Mouse (Mus musculus): Measurements from ENCODE around the gene Tomm20.
"Not testable (repeated sequence)": the region's sequence is repeated elsewhere in the genome, so short reads cannot be mapped to it uniquely, and the experiment has no call there.

Tomm20 gene

DNA sequence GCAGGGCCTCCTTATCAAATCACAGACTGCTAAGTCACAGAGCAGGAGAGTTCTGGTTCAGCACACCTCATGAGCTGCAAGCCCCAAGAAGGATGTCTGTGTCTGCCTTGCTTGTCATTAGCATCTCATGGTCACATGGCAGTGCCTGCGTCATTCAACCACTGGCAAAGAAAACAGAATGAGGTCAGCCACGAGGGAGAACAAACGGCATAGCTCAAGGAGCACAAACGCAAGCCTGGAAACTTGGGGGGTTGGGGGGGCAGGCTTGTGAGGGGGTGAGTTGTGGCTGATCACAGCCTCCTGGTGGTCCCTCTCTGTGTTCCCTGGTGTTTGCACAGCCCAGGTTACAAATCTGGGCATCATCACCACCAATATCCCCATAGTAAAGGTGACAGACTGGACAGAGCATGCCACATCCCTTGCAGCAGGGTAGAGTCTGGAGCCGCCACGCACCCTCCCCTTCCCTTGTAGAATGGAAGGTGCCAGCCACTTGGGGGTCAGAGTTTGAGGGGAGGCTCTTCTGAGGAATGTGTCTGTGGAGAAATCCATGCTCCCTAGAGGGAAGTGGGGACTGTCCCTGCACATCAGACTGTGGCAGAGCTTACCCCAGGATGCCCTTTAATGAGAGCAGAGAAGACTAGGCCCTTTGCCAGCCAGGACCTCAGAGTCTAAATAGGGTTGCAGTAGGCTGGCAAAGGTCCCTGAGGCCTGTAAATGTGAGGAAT, 61.3 kb downstream of the Tomm20 start:
- peak; percentile 85 to 89 for DNase-seq (ENCODE audit: low spot score in 2 of 2)

DNA sequence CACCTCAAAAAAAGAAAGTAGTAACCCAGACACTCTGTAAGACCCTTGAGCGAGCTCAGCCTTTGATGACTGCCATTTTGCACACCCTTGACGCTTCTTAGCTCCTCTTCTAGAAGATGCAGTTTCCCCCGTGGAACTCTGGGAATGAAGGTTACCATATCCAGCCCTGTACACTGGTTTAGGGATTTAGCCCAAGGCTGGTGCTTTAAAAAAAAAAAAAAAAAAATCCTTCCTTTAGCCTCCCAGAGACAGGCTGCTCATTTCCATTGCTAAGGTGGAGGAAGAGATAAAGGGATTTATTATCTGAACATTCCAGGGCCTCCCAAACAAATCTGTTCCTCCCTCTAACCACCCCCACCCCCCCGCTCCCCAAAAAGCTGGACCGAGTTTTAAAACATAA, 61.9 kb downstream of the Tomm20 start:
- no peak for DNase-seq (ENCODE audit: low spot score in 2 of 2)

DNA sequence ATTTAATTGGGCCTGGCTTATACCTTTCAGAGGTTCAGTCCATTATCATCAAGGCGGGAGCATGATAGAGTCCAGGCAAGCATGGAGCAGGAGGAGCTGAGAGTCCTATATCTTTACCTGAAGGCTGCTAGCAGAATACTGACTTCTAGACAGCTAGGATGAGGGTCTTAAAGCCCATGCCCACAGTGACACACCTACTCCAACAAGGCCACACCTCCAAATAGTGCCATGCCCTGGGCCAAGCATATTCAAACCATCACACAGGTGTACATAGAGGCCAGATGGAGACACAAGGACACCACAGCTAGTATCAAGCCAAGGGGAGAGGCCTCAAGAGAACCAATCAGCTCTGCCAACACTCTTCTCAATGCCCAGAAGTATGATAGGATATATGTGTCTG, 63.1 kb downstream of the Tomm20 start:
- not testable (repeated sequence) for DNase-seq (ENCODE audit: low spot score in 2 of 2)

DNA sequence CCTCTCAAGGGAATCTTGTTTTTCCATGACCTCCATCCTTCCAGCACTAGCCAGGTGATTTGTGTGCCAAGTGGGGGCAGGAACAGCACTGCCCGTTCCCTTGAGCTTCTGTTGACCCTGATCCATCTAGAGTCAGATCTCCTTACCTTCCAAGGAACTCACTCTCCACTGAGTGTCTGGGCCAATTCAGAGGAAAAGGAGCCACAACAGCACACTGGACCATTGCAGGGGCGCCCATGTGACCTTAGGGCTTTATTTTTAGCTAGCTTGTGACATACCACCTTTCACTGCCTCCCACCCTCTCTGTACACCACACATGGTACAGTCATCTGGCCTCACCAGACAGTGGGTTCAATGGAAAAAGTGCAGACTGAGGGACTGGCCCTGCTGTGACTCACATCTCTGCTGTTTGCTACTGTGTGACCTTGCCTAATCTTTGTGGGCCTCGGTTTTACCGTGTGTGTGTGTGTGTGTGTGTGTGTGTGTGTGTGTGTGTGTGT, 64.0 kb downstream of the Tomm20 start:
- DNase-seq (ENCODE audit: low spot score in 2 of 2): no peak
